Mouse (Mus musculus) macrophage (primary cell): Measurements from ENCODE around the gene Ip6k1. TPM values are rescaled to one million over a fixed set of nuclear protein-coding genes. Genes with fewer than 3 reads are reported as not detected.

ENCODE experiments used
- H3K27ac ChIP-seq: fragments of 350-480 bp; formaldehyde crosslinking; 2 replicates; pipeline ENCODE4 v1.9.0; 2021
- H3K36me3 ChIP-seq: fragments of 350-480 bp; formaldehyde crosslinking; 2 replicates; pipeline ENCODE4 v1.9.0; 2021; ENCODE audit errors: inconsistent target
- H3K4me3 ChIP-seq: fragments of 350-480 bp; formaldehyde crosslinking; 2 replicates; pipeline ENCODE4 v1.9.0; 2021; ENCODE audit errors: inconsistent target
- H3K79me2 ChIP-seq: fragments of 350-480 bp; formaldehyde crosslinking; 2 replicates; pipeline ENCODE4 v1.9.0; 2021; ENCODE audit errors: inconsistent target
- WGBS: methylation state at CpG from one replicate; pipeline ENCODE4 v1.1.7; 2026; ENCODE audit warnings: inconsistent platforms; ENCODE audit not compliant: missing documents; 5-methylcytosine and 5-hydroxymethylcytosine counted together
- polyA plus RNA-seq: library from polyadenylated mRNA; stranded (reverse); fragments of 250-400 nt; gene quantifications from 3 replicates; pipeline ENCODE4 v1.2.4, GENCODE M21; 2018; ENCODE audit warnings: inconsistent platforms

Gene Ip6k1
- polyA plus RNA-seq, 1 experiment from 2014 or later, result 45.4 TPM

GRCm38 (mm10) chr9:108069007-108069406 is 66.7 kb downstream of the Ip6k1 start:
- H3K4me3 ChIP-seq, result no peak overlapping the region
- peaks cover 20% of the 10 kb centered on the region; the same call in 1 of the 2 replicates for H3K36me3 ChIP-seq
- WGBS, result 94% methylated on average over 9 of the region's 9 CpGs
- no peaks in the 10 kb centered on the region for H3K79me2 ChIP-seq
- H3K27ac ChIP-seq, result no peak overlapping the region

GRCm38 (mm10) chr9:108069529-108069928 is 67.2 kb downstream of the Ip6k1 start:
- no peak overlapping the region for H3K27ac ChIP-seq
- H3K36me3 ChIP-seq, result peaks cover 14% of the 10 kb centered on the region; the same call in 1 of the 2 replicates
- H3K79me2 ChIP-seq, result no peaks in the 10 kb centered on the region
- 95% methylated on average over 7 of the region's 7 CpGs for WGBS
- no peak overlapping the region for H3K4me3 ChIP-seq

- H3K27ac ChIP-seq, result no peak overlapping the region
- no peak overlapping the region for H3K4me3 ChIP-seq
- H3K36me3 ChIP-seq, result peaks cover 13% of the 10 kb centered on the region; the same call in 1 of the 2 replicates
- H3K79me2 ChIP-seq, result no peaks in the 10 kb centered on the region
- 95% methylated on average over 4 of the region's 4 CpGs for WGBS
Observed at GRCm38 (mm10) chr9:108071801-108072200, 69.5 kb downstream of the Ip6k1 start.

- WGBS, result 93% methylated on average over 9 of the region's 9 CpGs
- no peaks in the 10 kb centered on the region for H3K79me2 ChIP-seq
- H3K4me3 ChIP-seq, result no peak overlapping the region
- peaks cover 13% of the 10 kb centered on the region; the same call in 1 of the 2 replicates for H3K36me3 ChIP-seq
- H3K27ac ChIP-seq, result no peak overlapping the region
Observed at GRCm38 (mm10) chr9:108072481-108072924, 70.2 kb downstream of the Ip6k1 start.

- peaks cover 13% of the 10 kb centered on the region; the same call in 1 of the 2 replicates for H3K36me3 ChIP-seq
- H3K4me3 ChIP-seq, result no peak overlapping the region
- no peak overlapping the region for H3K27ac ChIP-seq
- 91% methylated on average over 7 of the region's 7 CpGs for WGBS
- peaks cover 4% of the 10 kb centered on the region; the same call in 1 of the 2 replicates for H3K79me2 ChIP-seq
Observed at GRCm38 (mm10) chr9:108073141-108073930, 71.0 kb downstream of the Ip6k1 start.

GRCm38 (mm10) chr9:108080168-108080567 is 77.9 kb downstream of the Ip6k1 start, which contains the start of gene Mst1:
Gene Mst1 (plus strand): TSS chr9:108080436.
- WGBS, result 79% methylated on average over 4 of the region's 5 CpGs
- Histone ChIP-seq H3K27ac (no peak within 1 kb of the TSS), H3K79me2 (peaks cover 9% of the 10 kb centered on the region; the same call in 1 of the 2 replicates), H3K4me3 (peak within 1 kb of the TSS; percentile 89; the same call in 1 of the 2 replicates), H3K36me3 (peaks cover 11% of the 10 kb centered on the region)

GRCm38 (mm10) chr9:108082549-108082948 is 80.2 kb downstream of the Ip6k1 start:
- Histone ChIP-seq H3K4me3 (no peak overlapping the region), H3K36me3 (peaks cover 34% of the 10 kb centered on the region), H3K27ac (no peak overlapping the region), H3K79me2 (peaks cover 9% of the 10 kb centered on the region; the same call in 1 of the 2 replicates)
- WGBS, result 15% methylated on average over 18 of the region's 19 CpGs

- peaks cover 9% of the 10 kb centered on the region; the same call in 1 of the 2 replicates for H3K79me2 ChIP-seq
- peaks cover 39% of the 10 kb centered on the region for H3K36me3 ChIP-seq
- 15% methylated on average over 12 of the region's 12 CpGs for WGBS
- no peak within 1 kb of the TSS for H3K27ac ChIP-seq
- no peak within 1 kb of the TSS for H3K4me3 ChIP-seq
Observed at GRCm38 (mm10) chr9:108082988-108083431, 80.7 kb downstream of the Ip6k1 start, which contains the start of gene Rnf123. Gene Rnf123 (minus strand): TSS chr9:108083346.

GRCm38 (mm10) chr9:108083561-108083960 is 81.3 kb downstream of the Ip6k1 start:
- H3K79me2 ChIP-seq, result peaks cover 4% of the 10 kb centered on the region; the same call in 1 of the 2 replicates
- peaks cover 44% of the 10 kb centered on the region for H3K36me3 ChIP-seq
- H3K4me3 ChIP-seq, result no peak overlapping the region
- no peak overlapping the region for H3K27ac ChIP-seq
- 96% methylated on average over 6 of the region's 6 CpGs for WGBS

GRCm38 (mm10) chr9:108085261-108085660 is 83.0 kb downstream of the Ip6k1 start:
- no peak overlapping the region for H3K27ac ChIP-seq
- WGBS, result 100% methylated on average over 4 of the region's 4 CpGs
- no peak overlapping the region for H3K4me3 ChIP-seq
- no peaks in the 10 kb centered on the region for H3K79me2 ChIP-seq
- peaks cover 61% of the 10 kb centered on the region for H3K36me3 ChIP-seq

GRCm38 (mm10) chr9:108090611-108091120 is 88.4 kb downstream of the Ip6k1 start:
- peaks cover 71% of the 10 kb centered on the region for H3K36me3 ChIP-seq
- WGBS, result 97% methylated on average over 7 of the region's 7 CpGs
- H3K27ac ChIP-seq, result no peak overlapping the region
- H3K79me2 ChIP-seq, result peaks cover 10% of the 10 kb centered on the region; the same call in 1 of the 2 replicates
- H3K4me3 ChIP-seq, result no peak overlapping the region

- 83% methylated on average over 10 of the region's 10 CpGs for WGBS
- H3K79me2 ChIP-seq, result peaks cover 10% of the 10 kb centered on the region; the same call in 1 of the 2 replicates
- 0 out of 2 replicates have a peak overlapping the region, but pooled peaks have one; percentile 24 for H3K27ac ChIP-seq
- H3K4me3 ChIP-seq, result peak overlapping the region; percentile 68
- H3K36me3 ChIP-seq, result peaks cover 42% of the 10 kb centered on the region
Observed at GRCm38 (mm10) chr9:108093586-108093985, 91.3 kb downstream of the Ip6k1 start.

GRCm38 (mm10) chr9:108094184-108094941 is 92.1 kb downstream of the Ip6k1 start, which contains the start of gene Apeh:
Gene Apeh (minus strand): TSS chr9:108094606.
- H3K27ac ChIP-seq, result peak within 1 kb of the TSS; percentile 29
- H3K79me2 ChIP-seq, result peaks cover 10% of the 10 kb centered on the region; the same call in 1 of the 2 replicates
- WGBS, result under 1% methylated on average over 49 of the region's 52 CpGs
- peaks cover 35% of the 10 kb centered on the region for H3K36me3 ChIP-seq
- H3K4me3 ChIP-seq, result peak within 1 kb of the TSS; percentile 68

- H3K27ac ChIP-seq, result peak overlapping the region; percentile 29
- peak overlapping the region; percentile 68 for H3K4me3 ChIP-seq
- H3K79me2 ChIP-seq, result peaks cover 10% of the 10 kb centered on the region; the same call in 1 of the 2 replicates
- WGBS, result under 1% methylated on average over 16 of the region's 16 CpGs
- H3K36me3 ChIP-seq, result peaks cover 35% of the 10 kb centered on the region
Observed at GRCm38 (mm10) chr9:108094998-108095411, 92.7 kb downstream of the Ip6k1 start.
